Mouse (Mus musculus): ENCODE results near the gene Anapc7. TPM values are rescaled to one million over a fixed set of nuclear protein-coding genes. Genes with fewer than 3 reads are reported as not detected.
A peak's percentile ranks its signal among the peaks of the same experiment; 100 is the strongest.

Gene Anapc7
- polyA plus RNA-seq, 1 experiment = 21.6 TPM

DNA sequence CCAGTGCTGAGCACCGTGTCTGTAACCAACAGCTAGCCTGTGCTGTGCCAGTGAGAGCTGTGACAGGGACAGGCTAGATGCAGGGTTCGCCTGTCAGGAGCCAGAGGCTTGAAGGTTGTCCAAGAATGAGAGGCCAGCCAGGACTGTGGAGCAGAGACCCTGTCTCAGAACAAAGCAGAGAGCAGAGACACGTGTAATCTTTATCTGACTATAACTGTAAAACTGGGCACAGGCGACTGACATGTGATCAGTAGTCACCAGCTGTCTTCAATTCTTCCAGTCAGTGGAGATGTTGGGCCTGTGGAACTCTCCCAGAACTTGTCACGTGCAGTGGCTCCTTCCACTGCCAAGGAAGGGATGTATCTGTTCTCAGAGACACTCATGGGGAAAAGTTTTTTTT lies 18.7 kb upstream of the Anapc7 start:
- 81% methylated on average over 5 of the region's 5 CpGs for WGBS
- no peak for DNase-seq (ENCODE audit: low read depth, low spot score)

DNA sequence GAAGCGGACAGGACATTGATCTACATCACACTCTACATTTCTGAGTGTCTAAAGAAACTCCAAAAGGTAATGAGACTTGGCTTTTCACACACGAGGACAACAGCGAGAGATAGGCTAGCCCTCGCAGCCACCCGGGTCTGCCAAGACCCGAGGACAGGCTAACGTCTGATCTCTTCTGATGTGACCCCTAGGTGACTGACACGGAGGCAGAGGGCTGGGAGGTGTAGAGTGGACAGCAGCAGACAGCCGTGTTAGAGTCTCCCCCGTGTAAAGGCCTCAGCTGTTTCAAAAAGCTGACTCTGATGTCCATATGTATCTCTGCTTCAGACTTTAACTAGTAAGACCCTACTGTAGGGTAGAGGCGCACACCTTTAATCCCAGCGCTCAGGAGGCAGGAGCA lies 18.1 kb upstream of the Anapc7 start:
- DNase-seq (ENCODE audit: low read depth, low spot score) = no peak
- WGBS = 92% methylated on average over 12 of the region's 12 CpGs

DNA sequence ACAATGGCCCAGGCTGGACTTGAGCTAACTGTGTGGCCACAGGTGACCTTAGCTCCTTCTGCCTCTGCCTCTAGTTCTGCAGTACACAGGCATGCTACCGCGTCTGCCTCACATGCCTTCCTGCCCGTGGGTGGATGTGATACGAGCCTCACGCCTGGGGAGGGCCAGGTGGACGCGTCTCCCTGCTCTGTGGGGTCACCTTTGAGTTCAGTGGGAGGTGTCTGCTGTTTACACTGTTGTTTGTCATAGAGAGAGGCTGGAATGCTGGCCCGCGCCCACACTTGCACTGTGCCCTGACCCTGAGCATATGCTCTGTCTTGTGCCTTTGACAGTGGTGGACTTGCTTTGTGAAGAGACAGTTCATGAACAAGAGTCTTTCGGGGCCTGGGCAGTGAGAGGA lies 16.0 kb upstream of the Anapc7 start:
- 94% methylated on average over 10 of the region's 10 CpGs for WGBS
- no peak for DNase-seq (ENCODE audit: low read depth, low spot score)

DNA sequence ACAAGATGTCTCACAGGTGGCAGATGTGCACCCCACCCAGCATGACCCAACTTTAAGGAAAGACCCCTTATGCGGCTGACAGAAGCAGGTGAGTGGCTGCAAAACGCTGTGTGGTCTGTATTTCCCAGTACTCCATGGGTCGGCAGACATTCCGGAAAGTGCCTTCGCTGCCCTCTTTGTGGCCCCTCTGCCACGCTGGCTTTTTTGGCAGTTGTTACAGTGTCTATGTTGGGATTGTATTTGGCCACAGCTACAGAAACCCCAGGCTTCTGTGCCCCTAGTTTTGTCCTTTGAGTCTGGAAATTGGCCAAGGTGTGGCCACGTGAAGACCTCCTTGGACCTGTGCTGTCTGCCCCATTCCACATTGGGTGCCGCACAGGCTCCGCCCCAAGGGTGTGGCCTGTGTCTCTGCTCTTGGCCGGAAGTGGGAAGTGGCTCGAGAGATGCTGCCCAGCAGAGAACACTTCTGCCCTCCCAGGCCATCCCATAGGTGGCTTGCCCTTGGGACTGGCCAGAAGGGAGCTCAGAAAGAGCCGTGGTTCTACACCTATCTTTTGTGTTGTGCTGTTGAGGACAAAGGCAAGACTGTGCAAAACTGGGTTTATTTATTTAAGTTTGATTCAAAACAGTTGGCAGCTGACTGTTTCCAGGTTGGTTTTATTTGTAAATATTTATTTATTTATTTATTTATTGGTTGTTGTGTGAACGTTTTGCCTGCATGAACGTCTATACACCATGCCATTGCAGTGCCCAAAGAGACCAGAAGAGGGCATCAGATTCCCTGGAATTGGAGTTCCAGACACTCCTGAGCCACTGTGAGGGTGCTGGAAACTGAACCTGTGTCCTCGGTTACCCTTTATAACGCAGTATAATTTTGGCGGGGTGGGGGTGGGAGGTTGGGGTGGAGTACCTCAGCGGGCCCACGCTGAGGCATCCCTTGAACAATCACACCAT lies 11.5 kb upstream of the Anapc7 start:
- 89% methylated on average over 19 of the region's 19 CpGs for WGBS
- DNase-seq (ENCODE audit: low read depth, low spot score) = no peak

- WGBS = 74% methylated on average over 5 of the region's 5 CpGs
- no peak for DNase-seq (ENCODE audit: low read depth, low spot score)
Observed at GRCm38 (mm10) chr5:122411892-122412291, 9.6 kb upstream of the Anapc7 start.

GRCm38 (mm10) chr5:122412826-122413225 lies 8.7 kb upstream of the Anapc7 start:
- DNase-seq (ENCODE audit: low read depth, low spot score) = no peak
- WGBS = 39% methylated on average over 6 of the region's 6 CpGs

DNA sequence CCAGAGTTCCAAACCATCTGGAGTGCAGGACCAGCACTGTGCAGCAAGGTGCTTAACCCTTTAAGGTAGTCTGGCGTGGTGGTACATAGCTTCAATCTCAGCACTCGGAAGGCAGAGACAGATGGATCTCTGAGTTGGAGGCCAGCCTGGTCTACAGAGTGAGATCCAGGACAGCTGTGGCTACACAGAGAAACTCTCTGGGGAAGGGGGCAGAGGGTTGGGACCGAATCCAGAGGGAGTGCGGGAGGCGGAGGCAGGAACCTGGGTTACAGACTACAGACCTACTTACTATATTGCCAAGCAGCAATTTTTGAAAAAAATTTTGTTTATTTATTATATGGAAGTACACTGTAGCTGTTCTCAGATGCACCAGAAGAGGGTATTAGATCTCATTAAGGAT lies 7.1 kb upstream of the Anapc7 start:
- 89% methylated on average over 5 of the region's 5 CpGs for WGBS
- no peak for DNase-seq (ENCODE audit: low read depth, low spot score)

- 85% methylated on average over 12 of the region's 12 CpGs for WGBS
- DNase-seq (ENCODE audit: low read depth, low spot score) = no peak
Observed at GRCm38 (mm10) chr5:122415465-122415864, 6.0 kb upstream of the Anapc7 start.

GRCm38 (mm10) chr5:122420676-122421075 lies 817 bp upstream of the Anapc7 start:
- WGBS = 30% methylated on average over 4 of the region's 4 CpGs
- DNase-seq (ENCODE audit: low read depth, low spot score) = peak; percentile 54

DNA sequence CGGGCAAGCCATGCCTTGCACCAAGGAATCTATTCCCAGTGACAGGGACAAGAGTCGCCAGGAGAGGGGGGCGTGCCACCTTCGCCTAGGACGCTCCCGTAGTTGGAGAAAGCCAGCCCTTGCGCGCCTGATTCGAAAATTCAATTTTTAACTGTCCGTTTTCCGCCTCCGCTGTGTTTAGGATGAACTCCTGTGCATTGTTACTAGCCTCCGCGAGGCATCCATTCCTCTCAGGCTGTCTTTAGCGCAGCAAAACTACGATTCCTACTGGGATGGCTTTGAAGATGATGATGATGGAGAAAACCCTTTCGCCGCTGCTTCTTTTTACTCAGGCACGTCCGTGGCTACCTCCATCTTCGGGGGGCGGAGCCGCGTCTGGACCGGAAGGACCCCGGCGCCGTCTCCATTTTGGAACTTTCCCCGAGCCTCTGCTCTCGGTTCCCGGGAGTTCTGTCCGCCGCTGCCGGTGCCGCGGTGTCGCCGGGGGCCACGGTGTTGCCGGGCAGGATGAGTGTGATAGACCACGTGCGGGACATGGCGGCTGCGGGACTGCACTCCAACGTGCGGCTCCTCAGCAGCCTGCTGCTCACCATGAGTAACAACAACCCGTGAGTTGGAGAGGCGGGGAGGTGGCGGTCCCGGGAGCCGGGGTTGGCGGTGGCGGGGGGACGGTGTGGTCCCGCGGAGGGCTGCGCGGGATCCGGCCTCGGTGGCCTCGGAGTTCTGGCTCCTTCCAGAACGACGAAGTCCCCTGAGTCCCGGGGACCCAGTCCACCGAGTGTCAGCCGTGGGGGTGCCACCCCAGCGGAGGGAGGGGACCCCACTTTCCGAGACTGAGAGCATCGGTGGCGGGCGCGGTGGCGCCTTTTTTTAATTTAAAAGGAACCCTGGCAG lies 825 bp downstream of the Anapc7 start:
- peak; percentile 70 for DNase-seq (ENCODE audit: low read depth, low spot score)
- WGBS = under 1% methylated on average over 73 of the region's 73 CpGs

DNA sequence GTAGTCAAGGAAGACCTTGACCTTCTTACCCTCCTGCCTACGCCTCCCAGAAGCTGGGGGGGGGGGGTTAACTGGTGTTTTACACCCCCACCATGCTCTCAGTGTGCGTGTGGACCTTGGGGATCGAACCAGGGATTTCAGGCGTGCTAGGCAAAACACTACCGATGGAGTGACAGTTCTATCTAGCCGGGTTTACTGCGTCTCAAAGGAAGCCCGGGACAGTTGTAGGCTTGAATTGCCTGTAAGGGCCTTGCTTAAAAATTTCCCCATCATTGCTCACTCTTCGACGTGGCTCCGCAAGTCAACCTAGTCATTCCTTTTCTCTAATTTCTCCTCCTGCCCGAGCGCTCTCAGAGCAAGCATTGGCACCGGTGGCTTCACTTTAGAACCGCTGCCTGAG lies 1.6 kb downstream of the Anapc7 start:
- no peak for DNase-seq (ENCODE audit: low read depth, low spot score)
- 11% methylated on average over 15 of the region's 15 CpGs for WGBS

DNA sequence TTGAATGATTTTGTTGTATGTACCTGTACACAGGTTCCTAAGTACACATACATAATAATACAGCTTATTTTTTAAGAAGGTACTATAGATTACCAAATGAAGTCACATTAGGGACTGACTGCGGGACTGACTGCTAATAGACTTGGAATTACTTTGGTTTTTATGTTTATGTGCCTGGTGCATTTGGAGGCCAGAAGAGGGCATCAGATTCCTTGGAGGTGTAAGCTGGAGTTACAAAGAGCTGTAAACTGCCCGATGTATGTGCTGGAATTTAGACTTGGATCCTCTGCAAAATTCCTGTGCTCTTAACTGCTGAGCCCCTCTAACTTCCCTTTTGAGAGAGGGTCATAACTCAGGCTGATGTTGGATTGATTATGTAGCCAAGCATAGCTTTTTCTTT lies 4.1 kb downstream of the Anapc7 start:
- 44% methylated on average over 2 of the region's 2 CpGs for WGBS

DNA sequence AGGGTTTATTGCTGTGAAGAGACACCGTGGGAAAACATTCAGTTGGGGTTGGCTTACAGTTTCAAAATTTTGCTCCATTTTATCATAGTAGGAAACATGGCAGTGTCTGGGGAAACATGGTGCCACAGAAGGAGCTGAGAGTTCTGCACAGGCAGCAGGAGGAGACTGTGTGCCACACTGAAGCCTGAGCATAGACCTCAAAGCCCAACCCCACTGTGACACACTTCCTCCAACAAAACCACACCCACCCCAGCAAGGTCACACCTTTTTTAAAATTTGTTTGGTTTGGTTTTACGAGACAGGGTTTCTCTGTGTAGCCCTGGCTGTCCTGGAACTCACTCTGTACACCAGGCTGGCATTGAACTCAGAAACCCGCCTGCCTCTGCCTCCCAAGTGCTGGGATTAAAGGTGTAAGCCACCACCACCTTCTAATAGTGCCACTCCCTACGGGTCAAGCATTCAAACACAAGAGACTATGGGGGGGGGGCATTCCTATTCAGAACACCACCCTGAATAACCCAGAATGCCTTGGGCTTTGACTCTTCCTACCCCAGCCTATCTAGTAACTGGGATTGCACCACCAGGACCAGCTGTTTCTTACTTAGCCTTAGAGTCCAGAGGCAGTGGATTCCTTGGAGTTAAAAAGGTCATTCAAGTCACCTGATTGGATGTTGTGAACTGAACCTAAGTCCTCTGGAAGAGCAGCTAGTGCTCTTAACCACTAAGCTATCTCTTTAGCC lies 8.7 kb downstream of the Anapc7 start:
- no peak for DNase-seq (ENCODE audit: low read depth, low spot score)
- WGBS = 67% methylated on average over 4 of the region's 4 CpGs

More for the DNA sequence above, 4.1 kb downstream of the Anapc7 start:
- no peak for DNase-seq (ENCODE audit: low read depth, low spot score)

GRCm38 (mm10) chr5:122431221-122431620 lies 9.7 kb downstream of the Anapc7 start:
- DNase-seq (ENCODE audit: low read depth, low spot score) = no peak
- 68% methylated on average over 8 of the region's 8 CpGs for WGBS

DNA sequence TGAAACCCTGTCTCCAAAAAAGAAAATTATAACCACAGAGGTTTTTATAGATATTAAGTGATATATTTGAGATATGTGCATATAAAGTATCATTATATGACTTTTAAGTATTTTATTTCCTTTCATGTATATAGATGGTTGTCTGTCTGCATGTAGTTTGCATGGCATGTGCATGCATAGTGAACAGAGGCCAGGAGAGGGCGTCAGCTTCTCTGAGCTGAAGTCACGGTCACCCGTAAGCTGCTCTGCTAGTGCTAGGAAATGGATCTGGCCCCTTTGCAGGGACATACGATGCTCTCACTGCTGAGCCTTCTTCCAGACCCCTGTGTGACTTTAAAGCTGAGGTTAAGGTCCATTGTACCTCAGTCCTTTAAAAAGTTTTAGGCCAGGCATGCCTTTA lies 13.0 kb downstream of the Anapc7 start:
- 77% methylated on average over 4 of the region's 4 CpGs for WGBS
- DNase-seq (ENCODE audit: low read depth, low spot score) = no peak

- DNase-seq (ENCODE audit: low read depth, low spot score) = no peak
- 74% methylated on average over 19 of the region's 19 CpGs for WGBS
Observed at GRCm38 (mm10) chr5:122439400-122440094, 18.1 kb downstream of the Anapc7 start.

- DNase-seq (ENCODE audit: low read depth, low spot score) = no peak
- WGBS = 78% methylated on average over 12 of the region's 12 CpGs
Observed at GRCm38 (mm10) chr5:122440095-122440630, 18.7 kb downstream of the Anapc7 start.

DNA sequence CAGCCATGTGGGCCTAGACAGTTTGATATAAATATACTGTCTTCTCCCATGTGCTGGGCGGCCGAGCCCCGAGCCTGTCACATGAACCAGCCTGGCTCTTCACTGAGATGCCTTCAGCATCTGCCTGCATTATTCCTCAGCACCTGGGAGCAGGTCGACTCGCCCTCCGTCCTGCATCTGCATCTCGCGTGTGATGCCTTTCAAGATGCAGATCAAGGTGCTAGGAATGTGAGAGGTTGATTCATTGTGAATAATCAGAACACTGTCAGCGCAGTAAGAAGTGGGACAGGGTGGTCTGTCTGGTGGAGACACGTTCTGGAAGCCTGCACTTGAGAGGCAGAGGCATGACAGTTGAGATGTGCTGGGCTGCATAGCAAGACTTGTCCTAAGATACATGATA lies 23.0 kb downstream of the Anapc7 start:
- DNase-seq (ENCODE audit: low read depth, low spot score) = no peak
- 92% methylated on average over 10 of the region's 10 CpGs for WGBS

DNA sequence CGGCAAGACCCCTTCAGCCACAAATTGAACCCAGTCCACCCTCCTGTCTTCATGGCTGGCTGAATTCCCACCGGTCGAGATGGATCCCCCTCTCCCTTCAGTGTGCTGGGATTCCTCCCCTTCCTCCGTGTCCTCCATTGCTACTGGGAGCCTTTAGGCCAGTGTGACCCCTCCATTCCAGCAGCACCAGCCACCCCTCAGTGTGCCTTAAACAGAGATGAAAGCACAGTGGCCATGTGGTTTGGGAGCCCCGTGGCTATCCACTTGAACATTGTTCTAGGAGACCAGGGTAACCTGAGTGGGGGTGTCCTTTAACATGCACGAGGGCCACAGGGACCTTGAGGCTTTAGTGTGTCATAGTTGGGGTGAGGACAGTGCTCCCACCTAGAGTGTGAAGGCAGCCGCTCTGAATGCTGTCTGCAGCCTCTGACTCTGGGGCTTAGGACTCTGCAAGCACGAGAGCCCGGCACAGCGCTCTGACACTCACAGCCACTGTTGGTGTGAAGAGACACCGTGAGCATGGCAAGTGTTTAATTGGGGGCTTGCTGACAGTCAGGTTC lies 23.6 kb downstream of the Anapc7 start:
- 91% methylated on average over 11 of the region's 11 CpGs for WGBS
- no peak for DNase-seq (ENCODE audit: low read depth, low spot score)
